Mouse (Mus musculus) limb, embryonic 14.5 days (tissue): ENCODE data around the gene Samd9l. TPM values are rescaled to one million over a fixed set of nuclear protein-coding genes. Genes with fewer than 3 reads are reported as not detected.
"Not testable (repeated sequence)": the region's sequence is repeated elsewhere in the genome, so short reads cannot be mapped to it uniquely, and the experiment has no call there.

Experiments
- ATAC-seq: fragments of 200-750 bp; cut with Nextera tagmentation; 2 replicates; pipeline ENCODE4 v1.8.0; 2017; ENCODE audit warnings: low read depth, moderate number of reproducible peaks, moderate TSS enrichment; ENCODE audit not compliant: low FRiP score
- DNase-seq: peaks from one replicate; pipeline ENCODE4 v3.0.0-alpha.2; 2015; ENCODE audit warnings: low spot score
- H3K27ac ChIP-seq: fragments of 300-500 bp; sonication (generic); replicated peaks from 2 replicates; pipeline ENCODE4 v1.5.1; 2014; ENCODE audit warnings: low read depth, mild to moderate bottlenecking, low read length, moderate library complexity, mixed read lengths
- H3K27me3 ChIP-seq: fragments of 300-500 bp; sonication (generic); 2 replicates; pipeline ENCODE4 v1.6.1; 2014; ENCODE audit warnings: low read length, mixed read lengths; ENCODE audit not compliant: control insufficient read depth, insufficient read depth
- H3K36me3 ChIP-seq: fragments of 300-500 bp; sonication (generic); 2 replicates; pipeline ENCODE4 v1.6.1; 2014; ENCODE audit warnings: mild to moderate bottlenecking, low read length, moderate library complexity, mixed read lengths; ENCODE audit not compliant: control insufficient read depth, insufficient read depth
- H3K4me1 ChIP-seq: fragments of 300-500 bp; sonication (generic); 2 replicates; pipeline ENCODE4 v1.6.1; 2014; ENCODE audit warnings: antibody characterized with exemption, low read length, mixed read lengths; ENCODE audit not compliant: control insufficient read depth, insufficient read depth
- H3K4me2 ChIP-seq: fragments of 300-500 bp; sonication (generic); replicated peaks from 2 replicates; pipeline ENCODE4 v1.6.1; 2014; ENCODE audit warnings: low read depth, mild to moderate bottlenecking, low read length, moderate library complexity; ENCODE audit not compliant: severe bottlenecking
- H3K4me3 ChIP-seq: fragments of 300-500 bp; sonication (generic); replicated peaks from 2 replicates; pipeline ENCODE4 v1.5.1; 2014; ENCODE audit warnings: low read length
- H3K9ac ChIP-seq: fragments of 300-500 bp; sonication (generic); 2 replicates; pipeline ENCODE4 v1.6.1; 2014; ENCODE audit warnings: mild to moderate bottlenecking, low read depth, low read length, moderate library complexity; ENCODE audit not compliant: severe bottlenecking
- H3K9me3 ChIP-seq: fragments of 300-500 bp; sonication (generic); 2 replicates; pipeline ENCODE4 v1.6.1; 2016; ENCODE audit warnings: low read length; ENCODE audit not compliant: control insufficient read depth
- POLR2A ChIP-seq: fragments of 200-500 bp; IDR thresholded peaks from 2 replicates; pipeline ENCODE4 v1.8.0; 2012; ENCODE audit warnings: inconsistent platforms, mild to moderate bottlenecking, moderate library complexity, borderline replicate concordance; ENCODE audit not compliant: insufficient read depth, insufficient read length; ENCODE audit errors: extremely low read depth
- WGBS: fragments of 180-500 bp; shearing (Covaris S2); extraction: QIAGEN DNeasy Blood & Tissue Kit; methylation state at CpG from one replicate; pipeline ENCODE4 v1.1.7; 2014; 5-methylcytosine and 5-hydroxymethylcytosine counted together
- polyA plus RNA-seq, 2 experiments: library from polyadenylated mRNA; depleted of rRNA in 1 of 2; stranded (reverse) in 1 of 2; unstranded in 1 of 2; fragments of >200 nt; fragmentation: Nextera tagmentation in 1 of 2; extraction: Ambion mirVana in 1 of 2; gene quantifications; 2 replicates each; pipeline versions ENCODE4 v1.2.1 to v1.2.3; 2012 to 2014

Samd9l gene
- polyA plus RNA-seq, 2 experiments = 1.2 to 2.6 TPM

DNA sequence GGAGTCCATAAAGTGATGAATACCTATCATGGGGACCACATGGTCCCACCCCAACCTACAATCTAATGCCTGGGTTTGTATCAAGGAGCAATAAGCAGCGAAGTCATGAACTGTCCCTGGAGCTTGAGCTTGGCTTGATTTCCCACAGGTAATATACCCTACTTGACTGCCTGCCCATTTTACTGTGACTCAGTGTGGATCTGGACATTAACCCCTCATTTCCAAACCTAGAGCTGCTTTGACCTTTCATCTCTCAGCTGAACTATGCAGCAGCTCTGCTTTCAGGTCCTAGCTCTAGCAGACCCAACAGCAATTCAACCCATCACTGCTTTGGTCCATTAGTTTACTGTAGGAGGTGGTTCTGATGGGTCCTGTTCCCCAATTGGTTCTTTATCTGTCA, 9.4 kb downstream of the Samd9l start:
- DNase-seq (no peak), ATAC-seq (no peak)
- 58% methylated on average over 1 of the region's 1 CpGs for WGBS
- no peak overlapping the region for H3K4me2 ChIP-seq
- H3K27ac ChIP-seq = no peak overlapping the region
- H3K4me3 ChIP-seq = no peak overlapping the region
- H3K4me1 ChIP-seq = no peaks in the 10 kb centered on the region
- no peaks in the 10 kb centered on the region for H3K27me3 ChIP-seq
- no peaks in the 10 kb centered on the region for H3K9me3 ChIP-seq
- TF ChIP-seq POLR2A = no peak
- no peak overlapping the region for H3K9ac ChIP-seq
- no peaks in the 10 kb centered on the region for H3K36me3 ChIP-seq

DNA sequence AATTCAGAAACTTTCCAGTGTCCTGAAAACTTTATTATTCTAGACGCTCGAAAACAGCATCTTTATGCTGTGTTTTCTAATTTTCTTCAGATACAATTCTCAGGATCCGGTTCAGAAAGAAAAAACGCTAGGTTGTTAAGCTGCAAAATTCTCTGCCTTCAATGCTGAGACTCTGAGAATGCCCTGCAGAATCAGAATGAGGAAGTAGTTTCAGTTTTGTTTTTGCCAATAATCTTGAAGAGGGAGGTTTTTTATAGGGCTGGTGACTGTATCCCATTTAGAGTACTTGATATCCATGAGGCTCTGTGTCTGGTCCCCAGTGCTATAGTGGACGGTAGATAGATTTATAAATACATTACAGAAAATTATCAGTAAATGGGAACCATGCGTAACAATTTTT, 12.8 kb downstream of the Samd9l start:
- Histone ChIP-seq H3K9me3 (no peaks in the 10 kb centered on the region), H3K27me3 (no peaks in the 10 kb centered on the region), H3K36me3 (no peaks in the 10 kb centered on the region), H3K4me1 (no peaks in the 10 kb centered on the region), H3K27ac (no peak overlapping the region), H3K4me3 (no peak overlapping the region), H3K9ac (no peak overlapping the region), H3K4me2 (no peak overlapping the region)
- TF ChIP-seq POLR2A = no peak
- no peak for ATAC-seq
- no peak for DNase-seq
- 84% methylated on average over 6 of the region's 6 CpGs for WGBS

DNA sequence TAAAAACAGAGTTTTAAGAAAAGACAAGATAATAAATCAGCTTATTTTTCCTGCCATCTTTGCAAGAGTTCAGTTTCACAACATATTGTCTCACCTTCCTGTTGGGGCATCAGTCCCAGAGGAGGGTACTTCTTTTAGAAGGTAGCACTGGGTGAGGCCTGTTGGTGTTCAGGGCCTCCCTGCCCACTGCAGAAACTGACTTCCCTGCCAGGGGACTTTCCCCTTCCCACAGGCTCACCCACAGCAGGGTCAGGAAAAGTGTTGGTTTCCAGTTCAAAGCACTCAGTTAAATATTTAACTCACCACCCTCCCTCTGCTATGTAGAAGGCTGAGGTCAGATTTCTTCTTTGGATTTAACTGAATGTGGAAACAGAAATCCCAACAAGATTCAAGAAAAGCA, 14.6 kb downstream of the Samd9l start:
- not testable (repeated sequence) for ATAC-seq, H3K9ac ChIP-seq, H3K4me2 ChIP-seq, H3K27ac ChIP-seq, DNase-seq, H3K27me3 ChIP-seq, H3K4me3 ChIP-seq, H3K4me1 ChIP-seq, H3K36me3 ChIP-seq, H3K9me3 ChIP-seq

DNA sequence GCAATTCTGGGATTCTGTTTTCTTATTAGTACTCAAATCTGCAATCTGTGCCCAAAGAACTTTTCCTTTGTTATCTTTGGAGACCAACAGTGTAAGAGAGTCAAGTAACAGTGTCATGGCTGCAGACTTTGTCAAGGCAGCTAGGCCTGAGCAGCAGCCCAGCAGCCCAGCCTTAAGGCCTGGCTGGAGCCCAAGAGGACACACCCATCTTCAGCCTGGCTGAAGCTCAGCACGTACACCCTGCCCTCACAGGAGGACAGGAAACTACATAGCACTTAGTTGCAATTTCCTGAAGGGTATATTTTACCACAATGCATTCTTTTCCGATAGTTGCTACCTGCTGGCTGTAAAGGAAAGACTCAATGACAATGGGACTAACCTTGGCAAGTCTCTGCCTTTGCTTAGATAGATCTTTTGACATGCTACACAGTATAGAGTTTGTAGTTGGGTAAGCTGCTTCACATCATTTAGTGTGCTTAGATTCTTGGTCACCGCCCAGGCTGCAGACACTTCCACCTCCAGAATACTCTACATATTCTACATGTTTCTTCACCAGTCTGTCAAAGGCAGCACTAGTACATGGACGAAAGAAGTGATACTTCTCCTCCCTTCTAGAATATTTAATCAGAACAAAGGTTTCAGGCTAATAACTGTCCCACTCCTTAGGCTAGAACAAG, 15.1 kb downstream of the Samd9l start:
- not testable (repeated sequence) for H3K36me3 ChIP-seq, H3K4me2 ChIP-seq, ATAC-seq, H3K9me3 ChIP-seq, DNase-seq, H3K4me3 ChIP-seq, H3K4me1 ChIP-seq, H3K27me3 ChIP-seq, H3K9ac ChIP-seq, H3K27ac ChIP-seq
- 43% methylated on average over 1 of the region's 4 CpGs for WGBS

DNA sequence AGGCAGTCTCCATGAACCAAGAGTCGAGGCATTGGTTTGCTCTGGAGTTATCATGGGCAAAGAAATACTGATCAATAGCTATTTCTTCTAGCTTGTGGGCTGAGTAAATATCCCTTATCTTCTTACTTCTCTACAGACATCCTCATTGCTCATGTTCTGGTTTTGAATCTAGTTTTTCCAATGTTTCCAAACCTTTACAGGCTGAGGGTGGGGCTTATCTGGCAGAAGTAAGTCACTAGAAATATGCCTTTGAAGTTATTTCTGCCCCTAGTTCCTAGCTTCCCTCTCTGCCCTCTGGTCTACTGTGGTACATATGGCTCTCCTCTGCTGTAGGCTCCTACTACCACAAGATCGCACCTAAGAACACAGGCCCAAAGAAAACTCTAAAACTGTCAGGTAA, 20.2 kb downstream of the Samd9l start:
- ATAC-seq (no peak), DNase-seq (no peak)
- no peaks in the 10 kb centered on the region for H3K27me3 ChIP-seq
- H3K4me1 ChIP-seq = no peaks in the 10 kb centered on the region
- TF ChIP-seq POLR2A = no peak
- H3K9me3 ChIP-seq = no peaks in the 10 kb centered on the region
- no peak overlapping the region for H3K4me3 ChIP-seq
- no peak overlapping the region for H3K4me2 ChIP-seq
- 89% methylated on average over 2 of the region's 2 CpGs for WGBS
- no peaks in the 10 kb centered on the region for H3K36me3 ChIP-seq
- H3K27ac ChIP-seq = no peak overlapping the region
- no peak overlapping the region for H3K9ac ChIP-seq

DNA sequence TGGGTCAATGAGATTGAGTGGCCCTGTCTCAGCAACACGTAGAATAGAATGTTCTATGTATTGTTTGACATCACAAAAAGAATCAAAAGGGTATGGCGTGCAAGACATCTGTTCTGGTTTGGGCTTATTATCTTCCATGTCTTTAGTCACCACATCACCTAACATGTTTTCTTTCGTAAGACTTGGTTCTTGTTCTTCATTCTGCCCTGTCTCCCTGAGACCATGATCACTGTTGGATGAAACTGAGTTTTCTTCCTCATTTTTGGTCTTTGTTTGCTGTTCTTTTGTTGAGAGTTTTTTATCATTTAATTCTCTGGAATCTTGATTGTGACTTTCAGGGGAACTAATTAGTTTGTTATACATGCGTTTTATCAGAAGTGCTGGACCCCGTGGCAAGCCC, 22.7 kb downstream of the Samd9l start:
- no peak overlapping the region for H3K9ac ChIP-seq
- DNase-seq (no peak), ATAC-seq (no peak)
- H3K27ac ChIP-seq = no peak overlapping the region
- H3K4me2 ChIP-seq = no peak overlapping the region
- WGBS = 90% methylated on average over 5 of the region's 5 CpGs
- TF ChIP-seq POLR2A = no peak
- no peaks in the 10 kb centered on the region for H3K27me3 ChIP-seq
- H3K36me3 ChIP-seq = no peaks in the 10 kb centered on the region
- H3K9me3 ChIP-seq = no peaks in the 10 kb centered on the region
- H3K4me3 ChIP-seq = no peak overlapping the region
- no peaks in the 10 kb centered on the region for H3K4me1 ChIP-seq
